Mouse (Mus musculus) cortical plate, adult 2 months (tissue): Measurements from ENCODE around the gene Rbl2. TPM values are rescaled to one million over a fixed set of nuclear protein-coding genes. Genes with fewer than 3 reads are reported as not detected.

Experiments used
- H3K27ac ChIP-seq: fragments of 200-500 bp; 2 replicates; pipeline ENCODE4 v1.5.1; 2012; ENCODE audit warnings: low read length, control low read depth, inconsistent platforms; ENCODE audit not compliant: insufficient read depth
- H3K4me1 ChIP-seq: fragments of 200-500 bp; 2 replicates; pipeline ENCODE4 v1.6.1; 2011; ENCODE audit warnings: low read length; ENCODE audit not compliant: control insufficient read depth, insufficient read depth
- H3K4me3 ChIP-seq: fragments of 200-500 bp; 2 replicates; pipeline ENCODE4 v1.5.1; 2011; ENCODE audit warnings: mild to moderate bottlenecking, low read length, control low read depth; ENCODE audit not compliant: insufficient read depth
- CTCF ChIP-seq: fragments of 200-500 bp; IDR thresholded peaks from 2 replicates; pipeline ENCODE4 v1.5.1; 2011; ENCODE audit warnings: mild to moderate bottlenecking, control low read depth, low read length; ENCODE audit not compliant: insufficient read depth; ENCODE audit errors: extremely low read depth
- POLR2A ChIP-seq: fragments of 200-500 bp; IDR thresholded peaks from 2 replicates; pipeline ENCODE4 v1.6.1; 2011; ENCODE audit warnings: mild to moderate bottlenecking, low read length, control low read depth; ENCODE audit not compliant: insufficient read depth; ENCODE audit errors: extremely low read depth
- polyA plus RNA-seq: library from polyadenylated mRNA; depleted of rRNA; stranded (reverse); fragments of >200 nt; gene quantifications from 2 replicates; pipeline ENCODE4 v1.2.3, GENCODE M21; 2012; rRNA removed

Gene Rbl2
- polyA plus RNA-seq, result 36.3 and 40.1 TPM in 2 replicates

- H3K27ac ChIP-seq, result peak within 1 kb of the TSS; percentile 74
- TF ChIP-seq POLR2A (no peak), CTCF (no peak)
- peaks cover 6% of the 10 kb centered on the region for H3K4me1 ChIP-seq
- peak within 1 kb of the TSS; percentile 89 for H3K4me3 ChIP-seq
Measured at GRCm38 (mm10) chr8:91069834-91070233, at the start of gene Rbl2. Gene Rbl2 (plus strand): TSS chr8:91070057.

- Histone ChIP-seq H3K4me3 (no peak overlapping the region), H3K27ac (no peak overlapping the region), H3K4me1 (peaks cover 2% of the 10 kb centered on the region; the same call in 1 of the 2 replicates)
- TF ChIP-seq CTCF (no peak), POLR2A (no peak)
Measured at GRCm38 (mm10) chr8:91034417-91034816, 35.4 kb upstream of the Rbl2 start.

GRCm38 (mm10) chr8:91036905-91037304, 33.0 kb upstream of the Rbl2 start:
- H3K27ac ChIP-seq, result no peak overlapping the region
- H3K4me3 ChIP-seq, result no peak overlapping the region
- TF ChIP-seq CTCF, result no peak
- no peak for TF ChIP-seq POLR2A
- peaks cover 2% of the 10 kb centered on the region; the same call in 1 of the 2 replicates for H3K4me1 ChIP-seq

- Histone ChIP-seq H3K4me1 (peaks cover 2% of the 10 kb centered on the region; the same call in 1 of the 2 replicates), H3K4me3 (no peak overlapping the region)
- no peak for TF ChIP-seq CTCF
- TF ChIP-seq POLR2A, result no peak
Measured at GRCm38 (mm10) chr8:91038637-91039036, 31.2 kb upstream of the Rbl2 start.

GRCm38 (mm10) chr8:91046370-91046769, 23.5 kb upstream of the Rbl2 start:
- H3K4me3 ChIP-seq, result no peak overlapping the region
- peaks cover 1% of the 10 kb centered on the region; the same call in 1 of the 2 replicates for H3K4me1 ChIP-seq
- TF ChIP-seq CTCF, result no peak
- no peak for TF ChIP-seq POLR2A
- no peak overlapping the region for H3K27ac ChIP-seq

More at GRCm38 (mm10) chr8:91038637-91039036, 31.2 kb upstream of the Rbl2 start:
- H3K27ac ChIP-seq, result no peak overlapping the region

GRCm38 (mm10) chr8:91051037-91051436, 18.8 kb upstream of the Rbl2 start:
- no peak for TF ChIP-seq CTCF
- no peak for TF ChIP-seq POLR2A
- Histone ChIP-seq H3K27ac (no peak overlapping the region), H3K4me3 (no peak overlapping the region), H3K4me1 (peaks cover 1% of the 10 kb centered on the region; the same call in 1 of the 2 replicates)

- Histone ChIP-seq H3K4me3 (no peak overlapping the region), H3K4me1 (peaks cover 1% of the 10 kb centered on the region; the same call in 1 of the 2 replicates), H3K27ac (no peak overlapping the region)
- TF ChIP-seq CTCF, result no peak
- TF ChIP-seq POLR2A, result no peak
Measured at GRCm38 (mm10) chr8:91054418-91054817, 15.4 kb upstream of the Rbl2 start.

GRCm38 (mm10) chr8:91056848-91057247, 13.0 kb upstream of the Rbl2 start:
- H3K4me1 ChIP-seq, result no peaks in the 10 kb centered on the region
- no peak for TF ChIP-seq POLR2A
- no peak for TF ChIP-seq CTCF
- no peak overlapping the region for H3K27ac ChIP-seq
- H3K4me3 ChIP-seq, result no peak overlapping the region

- no peak for TF ChIP-seq POLR2A
- no peak for TF ChIP-seq CTCF
- Histone ChIP-seq H3K27ac (no peak overlapping the region), H3K4me1 (no peaks in the 10 kb centered on the region), H3K4me3 (no peak overlapping the region)
Measured at GRCm38 (mm10) chr8:91059086-91059578, 10.7 kb upstream of the Rbl2 start.

GRCm38 (mm10) chr8:91059884-91060510, 9.9 kb upstream of the Rbl2 start:
- H3K4me1 ChIP-seq, result no peaks in the 10 kb centered on the region
- TF ChIP-seq POLR2A, result no peak
- no peak overlapping the region for H3K27ac ChIP-seq
- H3K4me3 ChIP-seq, result no peak overlapping the region
